Mouse (Mus musculus): ENCODE measurements around the gene 4930523C07Rik. TPM values are rescaled to one million over a fixed set of nuclear protein-coding genes. Genes with fewer than 3 reads are reported as not detected.

4930523C07Rik gene
- polyA plus RNA-seq, 1 experiment from 2014 or later: 22.5 TPM

GRCm38 (mm10) chr1:160082647-160083046 is 38.5 kb downstream of the 4930523C07Rik start:
- no peak overlapping the region for H3K4me2 ChIP-seq (replicated peaks; ENCODE audit: low read depth, low read length)
- H3K36me3 ChIP-seq (ENCODE audit: insufficient read depth, low read length): no peaks in the 10 kb centered on the region
- no peak overlapping the region for H3K9ac ChIP-seq (replicated peaks; ENCODE audit: low read length)
- no peaks in the 10 kb centered on the region for H3K27me3 ChIP-seq (ENCODE audit: insufficient read depth, low read length)
- no peak overlapping the region for H3K27ac ChIP-seq (ENCODE audit: low read length)
- H3K4me3 ChIP-seq (ENCODE audit: low read length): no peak overlapping the region
- H3K4me1 ChIP-seq (ENCODE audit: insufficient read depth, low read length): no peaks in the 10 kb centered on the region
- H3K9me3 ChIP-seq (ENCODE audit: low read length): no peaks in the 10 kb centered on the region
- 83% methylated on average over 1 of the region's 1 CpGs for WGBS
- no peak for ATAC-seq (ENCODE audit: low FRiP score, low TSS enrichment)

GRCm38 (mm10) chr1:160084239-160084638 is 40.1 kb downstream of the 4930523C07Rik start:
- Histone ChIP-seq H3K9ac (replicated peaks; ENCODE audit: low read length) (no peak overlapping the region), H3K36me3 (ENCODE audit: insufficient read depth, low read length) (no peaks in the 10 kb centered on the region), H3K4me2 (replicated peaks; ENCODE audit: low read depth, low read length) (no peak overlapping the region), H3K4me3 (ENCODE audit: low read length) (no peak overlapping the region), H3K27me3 (ENCODE audit: insufficient read depth, low read length) (no peaks in the 10 kb centered on the region), H3K27ac (ENCODE audit: low read length) (no peak overlapping the region), H3K9me3 (ENCODE audit: low read length) (no peaks in the 10 kb centered on the region), H3K4me1 (ENCODE audit: insufficient read depth, low read length) (no peaks in the 10 kb centered on the region)
- no peak for ATAC-seq (ENCODE audit: low FRiP score, low TSS enrichment)
- 91% methylated on average over 1 of the region's 1 CpGs for WGBS

DNA sequence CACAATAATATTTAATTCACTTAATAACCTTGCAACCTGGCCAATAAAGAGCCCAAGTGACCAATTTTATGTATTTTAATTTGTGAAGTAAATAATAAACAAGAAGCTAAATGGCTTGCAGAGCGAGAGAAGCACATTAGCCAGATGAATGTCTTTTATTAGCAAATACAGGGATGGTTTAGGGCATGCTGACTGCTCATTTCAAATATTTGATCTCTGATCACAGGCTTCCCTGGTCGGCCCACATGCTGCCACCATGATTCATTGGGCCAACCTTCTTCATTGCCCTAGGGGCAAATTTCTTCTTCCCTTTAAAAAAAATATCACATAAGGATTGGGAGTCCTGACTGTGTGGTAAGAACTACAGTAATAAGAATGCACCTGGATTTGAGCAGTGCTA is 42.5 kb downstream of the 4930523C07Rik start:
- Histone ChIP-seq H3K4me1 (ENCODE audit: insufficient read depth, low read length) (no peaks in the 10 kb centered on the region), H3K9me3 (ENCODE audit: low read length) (no peaks in the 10 kb centered on the region), H3K27ac (ENCODE audit: low read length) (no peak overlapping the region), H3K4me3 (ENCODE audit: low read length) (no peak overlapping the region), H3K4me2 (replicated peaks; ENCODE audit: low read depth, low read length) (no peak overlapping the region), H3K9ac (replicated peaks; ENCODE audit: low read length) (no peak overlapping the region), H3K36me3 (ENCODE audit: insufficient read depth, low read length) (no peaks in the 10 kb centered on the region), H3K27me3 (ENCODE audit: insufficient read depth, low read length) (no peaks in the 10 kb centered on the region)
- ATAC-seq (ENCODE audit: low FRiP score, low TSS enrichment): no peak
- WGBS: 79% methylated on average over 2 of the region's 2 CpGs

DNA sequence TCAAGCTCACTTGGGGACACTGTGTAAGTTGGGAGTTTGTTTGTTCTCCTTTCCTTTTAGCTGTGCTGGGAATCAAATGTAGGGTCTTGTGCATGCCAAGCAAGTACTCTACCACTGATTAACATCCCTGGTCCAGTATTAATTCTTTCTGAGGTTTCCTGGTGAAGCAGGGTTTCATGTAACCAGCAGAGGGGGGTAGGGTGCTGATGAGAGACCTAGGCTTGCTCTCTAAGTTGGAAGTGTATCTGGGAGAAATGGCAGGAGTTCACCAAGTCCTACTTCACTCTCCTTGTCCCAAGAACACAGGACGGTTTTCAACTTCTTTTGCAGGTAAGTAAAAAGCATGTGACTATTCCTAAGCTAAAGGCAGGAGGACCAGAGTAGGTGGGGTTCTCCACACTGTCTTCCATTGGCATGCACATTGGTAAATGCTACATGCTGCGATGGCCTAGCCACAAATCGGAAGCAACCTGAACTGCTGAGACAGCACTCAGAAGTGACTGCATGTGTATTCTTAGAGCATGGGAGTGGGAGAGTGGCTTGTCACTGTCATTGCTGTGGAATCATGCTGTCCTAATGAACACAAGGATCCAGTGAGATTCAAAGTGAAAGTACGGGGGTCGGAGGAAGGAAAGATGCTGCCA is 55.6 kb downstream of the 4930523C07Rik start:
- Histone ChIP-seq H3K9me3 (ENCODE audit: low read length) (no peaks in the 10 kb centered on the region), H3K4me1 (ENCODE audit: insufficient read depth, low read length) (peaks cover 7% of the 10 kb centered on the region; the same call in 1 of the 2 replicates), H3K9ac (replicated peaks; ENCODE audit: low read length) (no peak overlapping the region), H3K4me2 (replicated peaks; ENCODE audit: low read depth, low read length) (no peak overlapping the region), H3K36me3 (ENCODE audit: insufficient read depth, low read length) (no peaks in the 10 kb centered on the region), H3K27ac (ENCODE audit: low read length) (no peak overlapping the region), H3K27me3 (ENCODE audit: insufficient read depth, low read length) (no peaks in the 10 kb centered on the region), H3K4me3 (ENCODE audit: low read length) (no peak overlapping the region)
- WGBS: 81% methylated on average over 5 of the region's 5 CpGs
- no peak for ATAC-seq (ENCODE audit: low FRiP score, low TSS enrichment)

DNA sequence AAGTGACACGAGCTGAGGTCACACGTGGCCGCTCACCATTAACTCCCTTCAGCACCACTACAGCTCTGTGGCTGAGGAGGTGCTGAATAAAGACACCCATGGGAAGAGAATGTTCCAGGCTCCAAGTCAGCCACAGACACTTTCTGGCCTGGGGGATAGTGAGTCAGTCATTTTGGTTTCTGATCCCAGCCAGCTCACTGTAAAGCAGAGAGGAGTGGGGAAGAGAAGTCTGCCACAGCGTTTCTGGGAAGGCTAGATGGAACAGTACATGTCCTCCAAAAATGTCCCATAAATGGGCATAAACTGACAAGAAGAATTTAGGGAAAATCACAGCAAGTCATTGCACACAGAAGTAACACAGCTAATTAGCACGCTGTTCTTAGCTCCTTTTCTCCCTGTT is 56.8 kb downstream of the 4930523C07Rik start:
- no peak for ATAC-seq (ENCODE audit: low FRiP score, low TSS enrichment)
- H3K9ac ChIP-seq (replicated peaks; ENCODE audit: low read length): no peak overlapping the region
- no peak overlapping the region for H3K27ac ChIP-seq (ENCODE audit: low read length)
- H3K27me3 ChIP-seq (ENCODE audit: insufficient read depth, low read length): no peaks in the 10 kb centered on the region
- H3K4me3 ChIP-seq (ENCODE audit: low read length): no peak overlapping the region
- no peaks in the 10 kb centered on the region for H3K36me3 ChIP-seq (ENCODE audit: insufficient read depth, low read length)
- peaks cover 7% of the 10 kb centered on the region; the same call in 1 of the 2 replicates for H3K4me1 ChIP-seq (ENCODE audit: insufficient read depth, low read length)
- H3K4me2 ChIP-seq (replicated peaks; ENCODE audit: low read depth, low read length): no peak overlapping the region
- H3K9me3 ChIP-seq (ENCODE audit: low read length): no peaks in the 10 kb centered on the region
- 64% methylated on average over 5 of the region's 5 CpGs for WGBS

GRCm38 (mm10) chr1:160105426-160105825 is 61.2 kb downstream of the 4930523C07Rik start:
- Histone ChIP-seq H3K27me3 (ENCODE audit: insufficient read depth, low read length) (no peaks in the 10 kb centered on the region), H3K4me1 (ENCODE audit: insufficient read depth, low read length) (peaks cover 7% of the 10 kb centered on the region; the same call in 1 of the 2 replicates), H3K9ac (replicated peaks; ENCODE audit: low read length) (no peak overlapping the region), H3K4me2 (replicated peaks; ENCODE audit: low read depth, low read length) (no peak overlapping the region), H3K4me3 (ENCODE audit: low read length) (no peak overlapping the region), H3K27ac (ENCODE audit: low read length) (no peak overlapping the region), H3K9me3 (ENCODE audit: low read length) (no peaks in the 10 kb centered on the region), H3K36me3 (ENCODE audit: insufficient read depth, low read length) (no peaks in the 10 kb centered on the region)
- WGBS: 85% methylated on average over 5 of the region's 5 CpGs
- ATAC-seq (ENCODE audit: low FRiP score, low TSS enrichment): no peak

DNA sequence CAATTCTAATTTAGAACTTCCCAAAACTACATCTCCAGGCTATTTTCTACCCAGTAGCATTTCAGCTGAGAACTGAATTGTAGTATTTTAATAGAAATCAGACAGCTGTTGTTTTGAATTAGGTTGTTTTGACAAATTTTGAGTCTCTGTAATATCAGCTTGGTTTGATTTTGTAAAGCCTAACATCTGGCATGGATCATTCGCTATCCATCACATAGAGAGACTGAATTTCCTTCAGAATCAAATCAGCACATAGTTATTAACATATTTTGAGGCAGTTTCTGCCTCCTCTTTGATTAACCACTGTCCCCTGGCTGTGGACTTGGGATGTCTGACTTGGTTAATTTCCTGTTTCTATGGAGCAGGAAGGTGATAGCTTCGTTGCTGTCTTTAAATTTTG is 64.4 kb downstream of the 4930523C07Rik start:
- 70% methylated on average over 2 of the region's 2 CpGs for WGBS
- no peak for ATAC-seq (ENCODE audit: low FRiP score, low TSS enrichment)
- Histone ChIP-seq H3K27me3 (ENCODE audit: insufficient read depth, low read length) (no peaks in the 10 kb centered on the region), H3K36me3 (ENCODE audit: insufficient read depth, low read length) (no peaks in the 10 kb centered on the region), H3K4me2 (replicated peaks; ENCODE audit: low read depth, low read length) (no peak overlapping the region), H3K4me3 (ENCODE audit: low read length) (no peak overlapping the region), H3K4me1 (ENCODE audit: insufficient read depth, low read length) (no peaks in the 10 kb centered on the region), H3K27ac (ENCODE audit: low read length) (no peak overlapping the region), H3K9me3 (ENCODE audit: low read length) (no peaks in the 10 kb centered on the region), H3K9ac (replicated peaks; ENCODE audit: low read length) (no peak overlapping the region)

DNA sequence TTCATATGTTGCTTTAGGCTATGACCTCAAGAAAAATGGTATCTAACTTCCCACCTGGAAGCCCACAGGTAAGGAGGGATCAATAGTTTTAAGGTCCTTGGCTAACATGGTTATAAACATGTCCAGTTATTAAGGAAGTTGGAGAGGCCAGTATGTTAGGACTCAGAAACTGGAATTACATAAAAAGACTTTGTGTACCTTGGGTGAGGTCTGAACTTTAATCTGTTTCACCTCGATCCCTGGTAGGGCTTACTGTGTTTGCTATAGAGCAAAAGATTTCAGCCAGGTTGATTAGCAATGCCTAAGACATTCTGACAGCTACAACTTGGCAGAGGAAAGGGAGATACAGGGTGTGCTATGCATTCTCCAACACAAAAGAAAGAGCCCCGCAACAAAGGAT is 79.8 kb downstream of the 4930523C07Rik start:
- H3K9me3 ChIP-seq (ENCODE audit: low read length): no peaks in the 10 kb centered on the region
- no peak overlapping the region for H3K27ac ChIP-seq (ENCODE audit: low read length)
- no peaks in the 10 kb centered on the region for H3K27me3 ChIP-seq (ENCODE audit: insufficient read depth, low read length)
- no peaks in the 10 kb centered on the region for H3K36me3 ChIP-seq (ENCODE audit: insufficient read depth, low read length)
- no peaks in the 10 kb centered on the region for H3K4me1 ChIP-seq (ENCODE audit: insufficient read depth, low read length)
- no peak overlapping the region for H3K4me2 ChIP-seq (replicated peaks; ENCODE audit: low read depth, low read length)
- 92% methylated on average over 2 of the region's 2 CpGs for WGBS
- no peak overlapping the region for H3K9ac ChIP-seq (replicated peaks; ENCODE audit: low read length)
- H3K4me3 ChIP-seq (ENCODE audit: low read length): no peak overlapping the region
- ATAC-seq (ENCODE audit: low FRiP score, low TSS enrichment): no peak

Other genes starting within 250 kb of the 4930523C07Rik start
- 0.66 and 0.91 TPM in 2 replicates for gene Tnn, start 109.2 kb downstream of the 4930523C07Rik start, polyA plus RNA-seq (2015; fragmentation: Nextera tagmentation; extraction: Ambion mirVana)
- 242 and 248 TPM in 2 replicates for gene Mrps14, start 150.8 kb downstream of the 4930523C07Rik start, polyA plus RNA-seq (2015; fragmentation: Nextera tagmentation; extraction: Ambion mirVana)
- gene Cacybp, start 168.5 kb downstream of the 4930523C07Rik start, polyA plus RNA-seq (2015; fragmentation: Nextera tagmentation; extraction: Ambion mirVana): 203 and 213 TPM in 2 replicates

Measured in kidney, embryonic 16.5 days (tissue).